Mouse (Mus musculus): ENCODE results near the gene Reg4. TPM values are rescaled to one million over a fixed set of nuclear protein-coding genes. Genes with fewer than 3 reads are reported as not detected.

The Reg4 gene
- total and polyA plus RNA-seq, 2 experiments from 2014 or later: not detected

GRCm38 (mm10) chr3:98225746-98226145, 3.8 kb downstream of the Reg4 start:
- Histone ChIP-seq H3K4me3 (ENCODE audit: low read depth, low read length) (no peak overlapping the region), H3K9ac (replicated peaks; ENCODE audit: low read depth, low read length) (no peak overlapping the region), H3K4me1 (ENCODE audit: control insufficient read depth, insufficient read depth) (no peaks in the 10 kb centered on the region), H3K9me3 (replicated peaks; ENCODE audit: control insufficient read depth, low read length) (no peaks in the 10 kb centered on the region), H3K27ac (ENCODE audit: low read depth) (0 out of 2 replicates have a peak overlapping the region, but pooled peaks have one; percentile 22), H3K27me3 (ENCODE audit: control insufficient read depth, insufficient read depth, low read length) (no peaks in the 10 kb centered on the region), H3K4me2 (ENCODE audit: low read depth, low read length) (no peak overlapping the region), H3K36me3 (replicated peaks; ENCODE audit: control insufficient read depth, insufficient read depth, low read length) (no peaks in the 10 kb centered on the region)
- no peak for TF ChIP-seq CTCF (IDR thresholded peaks at IDR 0.05; ENCODE audit: low read depth)
- TF ChIP-seq EP300 (IDR thresholded peaks at IDR 0.05; ENCODE audit: low read depth): no peak
- WGBS: 13% methylated on average over 2 of the region's 2 CpGs
- ATAC-seq (ENCODE audit: insufficient read depth, low read depth): no peak
- DNase-seq (ENCODE audit: low spot score): no peak

GRCm38 (mm10) chr3:98226988-98227610, 5.1 kb downstream of the Reg4 start:
- DNase-seq (ENCODE audit: low spot score) (peak; percentile 55), ATAC-seq (ENCODE audit: insufficient read depth, low read depth) (peak; percentile 34; the same call in 1 of the 2 replicates)
- Histone ChIP-seq H3K9me3 (replicated peaks; ENCODE audit: control insufficient read depth, low read length) (no peaks in the 10 kb centered on the region), H3K36me3 (replicated peaks; ENCODE audit: control insufficient read depth, insufficient read depth, low read length) (no peaks in the 10 kb centered on the region), H3K4me2 (ENCODE audit: low read depth, low read length) (no peak overlapping the region), H3K4me1 (ENCODE audit: control insufficient read depth, insufficient read depth) (no peaks in the 10 kb centered on the region), H3K4me3 (ENCODE audit: low read depth, low read length) (no peak overlapping the region), H3K27ac (ENCODE audit: low read depth) (no peak overlapping the region), H3K27me3 (ENCODE audit: control insufficient read depth, insufficient read depth, low read length) (no peaks in the 10 kb centered on the region), H3K9ac (replicated peaks; ENCODE audit: low read depth, low read length) (no peak overlapping the region)
- WGBS: 30% methylated on average over 19 of the region's 19 CpGs
- TF ChIP-seq EP300 (IDR thresholded peaks at IDR 0.05; ENCODE audit: low read depth) (no peak), CTCF (IDR thresholded peaks at IDR 0.05; ENCODE audit: low read depth) (peak; percentile 94)

- no peak overlapping the region for H3K4me3 ChIP-seq (ENCODE audit: low read depth, low read length)
- no peaks in the 10 kb centered on the region for H3K27me3 ChIP-seq (ENCODE audit: control insufficient read depth, insufficient read depth, low read length)
- H3K4me2 ChIP-seq (ENCODE audit: low read depth, low read length): no peak overlapping the region
- no peak overlapping the region for H3K27ac ChIP-seq (ENCODE audit: low read depth)
- TF ChIP-seq CTCF (IDR thresholded peaks at IDR 0.05; ENCODE audit: low read depth) (no peak), EP300 (IDR thresholded peaks at IDR 0.05; ENCODE audit: low read depth) (no peak)
- DNase-seq (ENCODE audit: low spot score) (no peak), ATAC-seq (ENCODE audit: insufficient read depth, low read depth) (no peak)
- H3K36me3 ChIP-seq (replicated peaks; ENCODE audit: control insufficient read depth, insufficient read depth, low read length): no peaks in the 10 kb centered on the region
- H3K4me1 ChIP-seq (ENCODE audit: control insufficient read depth, insufficient read depth): no peaks in the 10 kb centered on the region
- H3K9me3 ChIP-seq (replicated peaks; ENCODE audit: control insufficient read depth, low read length): no peaks in the 10 kb centered on the region
- no peak overlapping the region for H3K9ac ChIP-seq (replicated peaks; ENCODE audit: low read depth, low read length)
- 63% methylated on average over 3 of the region's 3 CpGs for WGBS
Measured at GRCm38 (mm10) chr3:98227763-98228162, 5.8 kb downstream of the Reg4 start.

- Histone ChIP-seq H3K27me3 (ENCODE audit: control insufficient read depth, insufficient read depth, low read length) (no peaks in the 10 kb centered on the region), H3K4me3 (ENCODE audit: low read depth, low read length) (no peak overlapping the region), H3K4me2 (ENCODE audit: low read depth, low read length) (no peak overlapping the region), H3K4me1 (ENCODE audit: control insufficient read depth, insufficient read depth) (no peaks in the 10 kb centered on the region), H3K27ac (ENCODE audit: low read depth) (no peak overlapping the region), H3K9ac (replicated peaks; ENCODE audit: low read depth, low read length) (no peak overlapping the region), H3K9me3 (replicated peaks; ENCODE audit: control insufficient read depth, low read length) (no peaks in the 10 kb centered on the region), H3K36me3 (replicated peaks; ENCODE audit: control insufficient read depth, insufficient read depth, low read length) (no peaks in the 10 kb centered on the region)
- no peak for DNase-seq (ENCODE audit: low spot score)
- 72% methylated on average over 7 of the region's 7 CpGs for WGBS
- no peak for TF ChIP-seq CTCF (IDR thresholded peaks at IDR 0.05; ENCODE audit: low read depth)
- no peak for TF ChIP-seq EP300 (IDR thresholded peaks at IDR 0.05; ENCODE audit: low read depth)
- ATAC-seq (ENCODE audit: insufficient read depth, low read depth): no peak
Measured at GRCm38 (mm10) chr3:98229943-98230342, 8.0 kb downstream of the Reg4 start.

- H3K9ac ChIP-seq (replicated peaks; ENCODE audit: low read depth, low read length): no peak overlapping the region
Measured at GRCm38 (mm10) chr3:98233504-98233903, 11.5 kb downstream of the Reg4 start.

GRCm38 (mm10) chr3:98236266-98236665, 14.3 kb downstream of the Reg4 start:
- no peak overlapping the region for H3K4me2 ChIP-seq (ENCODE audit: low read depth, low read length)
- no peaks in the 10 kb centered on the region for H3K36me3 ChIP-seq (replicated peaks; ENCODE audit: control insufficient read depth, insufficient read depth, low read length)
- H3K27me3 ChIP-seq (ENCODE audit: control insufficient read depth, insufficient read depth, low read length): no peaks in the 10 kb centered on the region
- TF ChIP-seq CTCF (IDR thresholded peaks at IDR 0.05; ENCODE audit: low read depth) (no peak), EP300 (IDR thresholded peaks at IDR 0.05; ENCODE audit: low read depth) (no peak)
- no peak overlapping the region for H3K4me3 ChIP-seq (ENCODE audit: low read depth, low read length)
- H3K9me3 ChIP-seq (replicated peaks; ENCODE audit: control insufficient read depth, low read length): no peaks in the 10 kb centered on the region
- ATAC-seq (ENCODE audit: insufficient read depth, low read depth) (no peak), DNase-seq (ENCODE audit: low spot score) (no peak)
- no peak overlapping the region for H3K9ac ChIP-seq (replicated peaks; ENCODE audit: low read depth, low read length)
- H3K27ac ChIP-seq (ENCODE audit: low read depth): no peak overlapping the region
- 67% methylated on average over 6 of the region's 6 CpGs for WGBS
- H3K4me1 ChIP-seq (ENCODE audit: control insufficient read depth, insufficient read depth): no peaks in the 10 kb centered on the region

More at GRCm38 (mm10) chr3:98233504-98233903, 11.5 kb downstream of the Reg4 start:
- no peak overlapping the region for H3K4me3 ChIP-seq (ENCODE audit: low read depth, low read length)
- no peak for ATAC-seq (ENCODE audit: insufficient read depth, low read depth)
- H3K27ac ChIP-seq (ENCODE audit: low read depth): no peak overlapping the region
- no peaks in the 10 kb centered on the region for H3K9me3 ChIP-seq (replicated peaks; ENCODE audit: control insufficient read depth, low read length)
- no peak for TF ChIP-seq EP300 (IDR thresholded peaks at IDR 0.05; ENCODE audit: low read depth)
- no peak for TF ChIP-seq CTCF (IDR thresholded peaks at IDR 0.05; ENCODE audit: low read depth)
- no peaks in the 10 kb centered on the region for H3K27me3 ChIP-seq (ENCODE audit: control insufficient read depth, insufficient read depth, low read length)
- H3K4me2 ChIP-seq (ENCODE audit: low read depth, low read length): no peak overlapping the region
- no peaks in the 10 kb centered on the region for H3K36me3 ChIP-seq (replicated peaks; ENCODE audit: control insufficient read depth, insufficient read depth, low read length)
- DNase-seq (ENCODE audit: low spot score): no peak
- no peaks in the 10 kb centered on the region for H3K4me1 ChIP-seq (ENCODE audit: control insufficient read depth, insufficient read depth)

All from heart, postnatal 0 days (tissue).